Mouse (Mus musculus) right cerebral cortex, adult 2 months (tissue): ENCODE results near the gene Galr2.

Source experiments
- DNase-seq, 2 experiments: peaks; one replicate each; pipeline ENCODE4 v3.0.0; 2021 to 2022; ENCODE audit warnings: low spot score in 2 of 2

Galr2 gene

GRCm38 (mm10) chr11:116280751-116281663 lies at the start of gene Galr2:
Gene Galr2, plus strand, starts transcription at chr11:116280939.
- DNase-seq: no peak

GRCm38 (mm10) chr11:116232427-116232826 lies 48.3 kb upstream of the Galr2 start:
- DNase-seq: no peak

- no peak for DNase-seq
Measured at GRCm38 (mm10) chr11:116234901-116235300, 45.8 kb upstream of the Galr2 start.

GRCm38 (mm10) chr11:116237742-116238395 lies 42.9 kb upstream of the Galr2 start, which contains the start of gene Evpl:
Gene Evpl, minus strand, starts transcription at chr11:116238077.
- DNase-seq: no peak

- DNase-seq: no peak
Measured at GRCm38 (mm10) chr11:116239797-116240196, 40.9 kb upstream of the Galr2 start.

- DNase-seq: no peak
Measured at GRCm38 (mm10) chr11:116241744-116242235, 38.9 kb upstream of the Galr2 start.

- DNase-seq: no peak
Measured at GRCm38 (mm10) chr11:116244580-116244979, 36.2 kb upstream of the Galr2 start.

- no peak for DNase-seq
Measured at GRCm38 (mm10) chr11:116245616-116246015, 35.1 kb upstream of the Galr2 start.

GRCm38 (mm10) chr11:116247502-116248222 lies 33.1 kb upstream of the Galr2 start:
- no peak for DNase-seq

GRCm38 (mm10) chr11:116250898-116251297 lies 29.8 kb upstream of the Galr2 start:
- DNase-seq: no peak

GRCm38 (mm10) chr11:116253076-116253600 lies 27.6 kb upstream of the Galr2 start:
- DNase-seq: no peak

GRCm38 (mm10) chr11:116254627-116255026 lies 26.1 kb upstream of the Galr2 start:
- no peak for DNase-seq

- DNase-seq: no peak
Measured at GRCm38 (mm10) chr11:116255090-116255981, 25.4 kb upstream of the Galr2 start.

- DNase-seq: peak; percentile 22 to 27
Measured at GRCm38 (mm10) chr11:116255982-116256675, 24.6 kb upstream of the Galr2 start.

- DNase-seq: no peak
Measured at GRCm38 (mm10) chr11:116259461-116259860, 21.3 kb upstream of the Galr2 start.

- no peak for DNase-seq
Measured at GRCm38 (mm10) chr11:116260259-116260658, 20.5 kb upstream of the Galr2 start.

GRCm38 (mm10) chr11:116265352-116265751 lies 15.4 kb upstream of the Galr2 start:
- DNase-seq: peak in 1 of 2 experiments; percentile 29

GRCm38 (mm10) chr11:116265850-116266249 lies 14.9 kb upstream of the Galr2 start:
- no peak for DNase-seq

GRCm38 (mm10) chr11:116267637-116268036 lies 13.1 kb upstream of the Galr2 start:
- no peak for DNase-seq

- no peak for DNase-seq
Measured at GRCm38 (mm10) chr11:116268313-116268712, 12.4 kb upstream of the Galr2 start.
